Mouse (Mus musculus): ENCODE data around the gene Gcn1l1. TPM values are rescaled to one million over a fixed set of nuclear protein-coding genes. Genes with fewer than 3 reads are reported as not detected.

The Gcn1l1 gene
- polyA plus RNA-seq, 1 experiment from 2014 or later, result 47.8 TPM

- peaks cover 51% of the 10 kb centered on the region for H3K36me3 ChIP-seq
Observed at GRCm38 (mm10) chr5:115554536-115555291, 10.3 kb upstream of the Gcn1l1 start.

GRCm38 (mm10) chr5:115556217-115556616 lies 8.8 kb upstream of the Gcn1l1 start:
- Histone ChIP-seq H3K4me3 (no peak overlapping the region), H3K27me3 (ENCODE audit: insufficient read depth, poor library complexity, severe bottlenecking) (no peaks in the 10 kb centered on the region), H3K4me1 (peaks cover 23% of the 10 kb centered on the region), H3K9me3 (no peaks in the 10 kb centered on the region), H3K36me3 (peaks cover 45% of the 10 kb centered on the region), H3K27ac (no peak overlapping the region)
- 11% methylated on average over 8 of the region's 8 CpGs for WGBS
- DNase-seq (ENCODE audit: low spot score), result peak; percentile 90

More at GRCm38 (mm10) chr5:115554536-115555291, 10.3 kb upstream of the Gcn1l1 start:
- no peak overlapping the region for H3K27ac ChIP-seq
- no peak overlapping the region for H3K4me3 ChIP-seq
- DNase-seq (ENCODE audit: low spot score), result no peak
- H3K4me1 ChIP-seq, result peaks cover 27% of the 10 kb centered on the region
- 92% methylated on average over 18 of the region's 18 CpGs for WGBS
- H3K27me3 ChIP-seq (ENCODE audit: insufficient read depth, poor library complexity, severe bottlenecking), result no peaks in the 10 kb centered on the region
- H3K9me3 ChIP-seq, result no peaks in the 10 kb centered on the region

- no peaks in the 10 kb centered on the region for H3K9me3 ChIP-seq
- H3K27me3 ChIP-seq (ENCODE audit: insufficient read depth, poor library complexity, severe bottlenecking), result no peaks in the 10 kb centered on the region
- H3K36me3 ChIP-seq, result peaks cover 45% of the 10 kb centered on the region
- H3K4me3 ChIP-seq, result no peak overlapping the region
- WGBS, result 88% methylated on average over 14 of the region's 14 CpGs
- DNase-seq (ENCODE audit: low spot score), result no peak
- no peak overlapping the region for H3K27ac ChIP-seq
- peaks cover 20% of the 10 kb centered on the region for H3K4me1 ChIP-seq
Observed at GRCm38 (mm10) chr5:115558182-115558794, 6.8 kb upstream of the Gcn1l1 start.

GRCm38 (mm10) chr5:115559237-115560101 lies 5.6 kb upstream of the Gcn1l1 start, which contains the start of gene Rplp0:
Gene Rplp0 (plus strand): TSS chr5:115559467.
- WGBS, result under 1% methylated on average over 78 of the region's 78 CpGs
- H3K27ac ChIP-seq, result peak within 1 kb of the TSS; percentile 97

GRCm38 (mm10) chr5:115560336-115560905 lies 4.6 kb upstream of the Gcn1l1 start:
- Histone ChIP-seq H3K27me3 (ENCODE audit: insufficient read depth, poor library complexity, severe bottlenecking) (no peaks in the 10 kb centered on the region), H3K4me3 (peak overlapping the region; percentile 87), H3K9me3 (no peaks in the 10 kb centered on the region), H3K27ac (peak overlapping the region; percentile 97), H3K36me3 (peaks cover 39% of the 10 kb centered on the region), H3K4me1 (peaks cover 27% of the 10 kb centered on the region)
- DNase-seq (ENCODE audit: low spot score), result no peak
- WGBS, result 32% methylated on average over 13 of the region's 13 CpGs

More at GRCm38 (mm10) chr5:115559237-115560101, 5.6 kb upstream of the Gcn1l1 start, which contains the start of gene Rplp0:
- Histone ChIP-seq H3K36me3 (peaks cover 42% of the 10 kb centered on the region), H3K27me3 (ENCODE audit: insufficient read depth, poor library complexity, severe bottlenecking) (no peaks in the 10 kb centered on the region), H3K4me3 (peak within 1 kb of the TSS; percentile 87), H3K4me1 (peaks cover 20% of the 10 kb centered on the region), H3K9me3 (no peaks in the 10 kb centered on the region)
- DNase-seq (ENCODE audit: low spot score), result peak; percentile 100

- Histone ChIP-seq H3K27ac (no peak overlapping the region), H3K36me3 (peaks cover 44% of the 10 kb centered on the region), H3K4me3 (peak overlapping the region; percentile 99; the same call in 1 of the 2 replicates), H3K27me3 (ENCODE audit: insufficient read depth, poor library complexity, severe bottlenecking) (no peaks in the 10 kb centered on the region), H3K4me1 (peaks cover 43% of the 10 kb centered on the region), H3K9me3 (no peaks in the 10 kb centered on the region)
- WGBS, result 40% methylated on average over 5 of the region's 5 CpGs
- no peak for DNase-seq (ENCODE audit: low spot score)
Observed at GRCm38 (mm10) chr5:115563771-115564585, 1.1 kb upstream of the Gcn1l1 start.

- Histone ChIP-seq H3K4me3 (peak overlapping the region; percentile 99), H3K36me3 (peaks cover 43% of the 10 kb centered on the region), H3K4me1 (peaks cover 49% of the 10 kb centered on the region), H3K27ac (peak overlapping the region; percentile 93), H3K27me3 (ENCODE audit: insufficient read depth, poor library complexity, severe bottlenecking) (no peaks in the 10 kb centered on the region), H3K9me3 (no peaks in the 10 kb centered on the region)
- under 1% methylated on average over 33 of the region's 46 CpGs for WGBS
- no peak for DNase-seq (ENCODE audit: low spot score)
Observed at GRCm38 (mm10) chr5:115565403-115565802, 349 bp downstream of the Gcn1l1 start.

- peaks cover 53% of the 10 kb centered on the region for H3K4me1 ChIP-seq
- no peak for DNase-seq (ENCODE audit: low spot score)
- H3K4me3 ChIP-seq, result no peak overlapping the region
Observed at GRCm38 (mm10) chr5:115568681-115569080, 3.6 kb downstream of the Gcn1l1 start.

GRCm38 (mm10) chr5:115569308-115569707 lies 4.3 kb downstream of the Gcn1l1 start:
- Histone ChIP-seq H3K4me1 (peaks cover 57% of the 10 kb centered on the region), H3K36me3 (peaks cover 41% of the 10 kb centered on the region), H3K9me3 (no peaks in the 10 kb centered on the region), H3K4me3 (no peak overlapping the region), H3K27me3 (ENCODE audit: insufficient read depth, poor library complexity, severe bottlenecking) (no peaks in the 10 kb centered on the region), H3K27ac (peak overlapping the region; percentile 59; the same call in 1 of the 2 replicates)
- 65% methylated on average over 11 of the region's 11 CpGs for WGBS
- DNase-seq (ENCODE audit: low spot score), result no peak

More at GRCm38 (mm10) chr5:115568681-115569080, 3.6 kb downstream of the Gcn1l1 start:
- H3K27me3 ChIP-seq (ENCODE audit: insufficient read depth, poor library complexity, severe bottlenecking), result no peaks in the 10 kb centered on the region
- peak overlapping the region; percentile 59 for H3K27ac ChIP-seq
- H3K36me3 ChIP-seq, result peaks cover 39% of the 10 kb centered on the region
- WGBS, result 59% methylated on average over 10 of the region's 10 CpGs
- H3K9me3 ChIP-seq, result no peaks in the 10 kb centered on the region

- H3K4me1 ChIP-seq, result peaks cover 57% of the 10 kb centered on the region
- peak overlapping the region; percentile 59; the same call in 1 of the 2 replicates for H3K27ac ChIP-seq
- H3K36me3 ChIP-seq, result peaks cover 45% of the 10 kb centered on the region
- DNase-seq (ENCODE audit: low spot score), result no peak
- H3K27me3 ChIP-seq (ENCODE audit: insufficient read depth, poor library complexity, severe bottlenecking), result no peaks in the 10 kb centered on the region
- H3K9me3 ChIP-seq, result no peaks in the 10 kb centered on the region
- H3K4me3 ChIP-seq, result no peak overlapping the region
- WGBS, result 89% methylated on average over 4 of the region's 4 CpGs
Observed at GRCm38 (mm10) chr5:115569721-115570120, 4.7 kb downstream of the Gcn1l1 start.

- Histone ChIP-seq H3K27ac (no peak overlapping the region), H3K9me3 (no peaks in the 10 kb centered on the region), H3K36me3 (peaks cover 58% of the 10 kb centered on the region), H3K4me3 (no peak overlapping the region), H3K4me1 (peaks cover 48% of the 10 kb centered on the region), H3K27me3 (ENCODE audit: insufficient read depth, poor library complexity, severe bottlenecking) (no peaks in the 10 kb centered on the region)
- no peak for DNase-seq (ENCODE audit: low spot score)
- WGBS, result 91% methylated on average over 7 of the region's 7 CpGs
Observed at GRCm38 (mm10) chr5:115571086-115571485, 6.0 kb downstream of the Gcn1l1 start.

Measured in heart, embryonic 10.5 days (tissue).